Mouse (Mus musculus) mature B cell (primary cell): ENCODE data around the gene March7.

Experiments
- in situ Hi-C: fragments of 300-500 bp; cut with MboI; formaldehyde crosslinking; loops from 2 replicates; pipeline ENCODE4 v1.14.3; 2019

Gene March7

GRCm38 (mm10) chr2:60285107-60285617, 75.5 kb downstream of the March7 start:
- in situ Hi-C loops = no loop called here

GRCm38 (mm10) chr2:60288606-60289005, 78.9 kb downstream of the March7 start:
- in situ Hi-C loops = no loop called here

- in situ Hi-C loops = no loop called here
These were observed 79.8 kb downstream of the March7 start for GRCm38 (mm10) chr2:60289451-60289850.

DNA sequence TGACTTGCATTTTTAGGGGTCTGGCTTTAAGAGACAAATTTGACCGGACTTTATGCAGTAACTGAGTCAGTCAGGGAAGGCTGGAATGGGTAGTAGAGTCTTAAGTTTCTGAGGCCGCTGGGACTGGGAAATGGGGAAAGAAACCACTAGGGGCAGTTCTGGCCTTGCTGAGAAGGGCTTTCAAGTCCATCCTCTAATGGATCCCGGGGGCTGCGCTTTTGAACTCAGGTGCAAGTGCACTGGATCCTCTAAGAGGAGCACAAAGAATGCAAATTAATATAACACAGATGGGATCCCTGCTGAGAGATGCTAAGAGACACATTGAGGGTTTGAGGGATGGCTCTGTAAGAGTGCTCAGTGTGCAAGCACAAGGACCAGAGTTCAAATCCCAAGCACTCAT, 81.7 kb downstream of the March7 start:
- in situ Hi-C loops = no loop called here

DNA sequence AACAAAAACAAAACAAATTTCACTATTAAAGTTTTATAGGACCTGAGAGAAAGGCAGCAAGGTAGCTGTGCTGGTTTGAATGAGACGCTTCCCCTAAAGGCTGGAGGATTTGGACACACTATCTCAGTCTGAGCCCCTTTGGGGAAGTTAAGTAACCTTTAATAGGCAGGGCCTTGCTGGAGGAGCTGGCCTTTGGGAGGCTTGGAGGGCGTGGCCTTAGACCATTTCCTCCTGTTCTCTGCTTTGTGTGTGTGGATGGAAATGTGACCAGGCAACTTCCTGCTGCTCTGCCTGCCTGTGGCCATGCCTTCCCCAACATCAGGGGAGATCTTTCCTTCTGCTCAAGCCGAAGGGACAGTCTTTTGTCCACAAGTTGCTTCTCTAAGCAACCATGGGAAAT, 88.6 kb downstream of the March7 start:
- in situ Hi-C loops = no loop called here

DNA sequence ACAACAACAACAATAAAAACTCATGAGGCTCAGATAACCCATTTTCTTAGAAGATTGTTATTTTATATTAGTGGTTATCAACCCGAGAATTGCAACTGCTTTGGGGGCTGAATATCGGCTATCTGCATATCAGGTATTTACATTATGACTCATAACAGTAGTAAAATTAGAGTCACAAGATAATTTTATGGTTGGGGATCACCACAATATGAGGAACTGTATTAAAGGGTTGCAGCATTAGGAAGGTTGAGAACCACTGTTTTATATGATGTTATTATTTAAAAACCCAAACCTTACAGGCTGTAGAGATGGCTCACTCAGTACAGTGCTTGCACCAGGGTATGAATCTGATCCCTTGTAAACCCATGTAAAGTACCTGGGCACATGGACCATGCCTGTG, 89.6 kb downstream of the March7 start:
- in situ Hi-C loops = no loop called here
